Mouse (Mus musculus) cerebellum, adult 18-20 months (tissue): ENCODE data around the gene Anks1b.

Experiments used
- DNase-seq, 2 experiments: peaks; one replicate each; pipeline ENCODE4 v3.0.0; 2021

The Anks1b gene

DNA sequence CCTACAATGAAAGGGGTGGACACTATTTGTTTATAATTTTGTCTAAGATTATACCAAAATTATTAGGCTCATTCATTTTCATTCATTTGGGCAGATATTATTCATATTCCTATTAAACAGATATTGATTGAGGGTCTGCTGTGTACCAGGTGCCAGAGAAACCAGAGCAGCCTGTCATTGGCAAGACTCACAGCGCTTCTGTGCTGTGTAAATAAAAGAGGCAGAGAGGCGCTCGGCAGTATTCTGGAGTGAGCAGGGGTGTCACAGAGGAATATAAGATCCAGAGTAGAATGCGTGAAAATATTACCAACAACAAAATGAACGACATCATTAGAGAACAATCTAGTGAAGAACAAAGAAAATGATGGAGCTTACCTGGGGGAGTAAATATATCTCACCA lies 878.6 kb downstream of the Anks1b start:
- no peak for DNase-seq

DNA sequence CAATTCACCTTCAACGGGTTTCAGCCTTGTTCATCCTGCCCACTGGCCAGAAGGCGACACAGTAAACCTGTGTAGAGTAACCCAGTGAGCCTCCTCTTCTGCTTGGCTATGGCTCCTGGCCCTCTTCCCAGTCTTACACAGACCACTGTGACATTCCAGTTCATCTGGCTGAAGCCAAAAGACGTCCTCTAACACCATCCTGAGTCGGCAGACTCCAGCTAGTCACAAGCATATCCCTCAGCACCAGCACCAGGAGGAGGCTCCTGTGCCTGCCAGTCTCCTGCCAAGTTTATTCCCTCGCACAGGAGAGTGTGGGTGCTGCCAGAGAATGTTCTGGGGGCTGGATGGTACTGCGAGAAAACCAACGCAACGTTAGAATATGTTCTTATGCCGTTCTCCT lies 879.8 kb downstream of the Anks1b start:
- peak; percentile 72 to 77 for DNase-seq

DNA sequence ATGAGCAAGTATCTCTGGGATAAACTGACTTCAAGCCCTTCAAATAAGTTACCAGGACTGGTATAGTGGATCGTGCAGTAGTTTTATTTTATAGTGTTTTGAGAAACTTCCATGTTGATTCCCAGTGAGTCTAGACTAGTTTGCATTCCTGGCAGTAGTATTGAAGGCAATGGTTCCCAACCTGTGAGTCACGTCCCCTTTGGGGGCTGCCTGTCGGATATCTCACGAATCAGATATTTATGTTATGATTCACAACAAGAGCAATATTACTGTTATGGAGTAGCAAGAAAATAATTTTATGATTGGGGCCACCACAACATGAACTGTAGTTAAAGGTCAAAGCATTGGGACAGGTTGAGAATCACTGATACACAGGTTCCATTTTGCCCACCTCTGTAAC lies 884.5 kb downstream of the Anks1b start:
- no peak for DNase-seq

DNA sequence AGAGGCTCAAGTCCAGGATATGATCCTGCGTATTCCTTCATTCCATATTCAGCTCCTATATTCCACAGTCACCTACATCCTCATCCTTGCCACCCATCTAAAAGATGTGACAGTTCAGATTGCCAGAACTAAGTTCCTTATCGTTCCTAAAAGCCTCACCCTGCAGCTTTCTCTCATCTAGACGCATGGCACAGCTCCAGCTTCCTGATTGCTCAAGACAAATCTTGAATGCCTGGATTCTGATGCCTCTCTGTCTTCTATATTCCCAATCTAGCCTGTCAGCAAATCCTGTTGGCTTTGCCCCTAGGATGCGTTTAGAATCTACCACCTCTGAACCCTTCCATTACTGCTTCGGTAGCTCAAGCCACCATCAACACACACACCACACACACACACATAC lies 886.6 kb downstream of the Anks1b start:
- no peak for DNase-seq

DNA sequence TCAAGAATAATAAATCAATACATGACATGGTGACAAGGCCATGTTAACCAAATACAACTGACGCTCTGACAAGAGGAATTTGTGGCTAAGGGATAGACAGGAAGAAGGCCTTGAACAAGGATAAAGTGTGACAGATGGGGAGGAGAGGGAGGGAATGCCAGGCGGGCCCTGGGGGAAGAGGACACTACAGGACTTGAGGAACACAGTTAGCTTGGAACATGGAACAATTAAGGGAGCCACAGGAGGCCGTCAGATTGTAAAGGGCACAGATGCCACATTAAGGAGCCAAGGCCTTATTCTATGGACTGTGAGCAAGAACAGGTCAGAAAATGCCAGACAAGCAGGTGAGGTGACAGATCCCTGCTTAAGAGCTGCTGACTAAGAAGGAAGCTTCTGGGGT lies 893.0 kb downstream of the Anks1b start:
- peak; percentile 83 to 92 for DNase-seq

DNA sequence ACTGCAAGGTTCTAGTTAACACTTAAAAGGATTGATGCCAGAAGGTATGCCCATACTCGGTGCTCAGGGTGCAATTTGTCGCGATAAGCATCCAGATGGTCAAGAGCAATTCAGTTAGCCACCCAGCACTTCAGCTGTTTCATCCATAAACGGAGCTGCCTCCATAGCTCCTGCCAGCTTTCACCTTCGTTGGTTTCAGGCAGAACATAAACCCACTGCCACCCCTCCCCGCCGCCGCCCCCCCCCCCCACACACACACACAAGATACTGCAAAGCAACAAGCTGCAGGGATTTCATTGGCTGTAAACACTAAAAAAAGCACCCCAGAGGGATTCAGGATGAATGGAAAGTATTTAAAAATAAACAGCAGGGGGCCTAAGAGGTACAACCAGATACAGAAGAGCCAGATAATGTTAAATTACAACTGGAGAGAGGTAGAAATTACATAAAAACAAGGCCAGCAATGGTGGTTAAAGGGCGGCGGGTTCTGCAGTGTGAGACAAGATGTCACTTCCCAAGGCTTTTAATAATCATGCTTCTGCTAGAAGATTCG lies 897.2 kb downstream of the Anks1b start:
- DNase-seq = no peak

DNA sequence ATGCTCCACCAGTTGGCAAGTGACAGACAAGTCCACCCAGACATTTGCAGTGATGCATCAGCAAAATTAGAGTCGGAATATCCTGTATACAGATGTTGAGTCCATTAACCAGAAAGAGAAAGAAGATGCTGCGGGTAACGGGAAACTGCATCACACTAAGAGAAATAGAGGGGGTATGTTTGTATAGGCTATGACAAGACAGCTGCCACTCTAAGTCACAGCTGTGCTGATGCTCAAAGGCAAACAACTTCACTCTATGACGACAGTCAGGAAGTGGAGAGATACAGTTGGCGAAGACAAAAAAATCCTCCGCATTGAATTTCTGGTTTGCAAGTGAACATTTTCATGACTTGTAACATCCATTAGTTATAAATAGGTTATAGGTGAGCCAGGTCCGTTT lies 897.7 kb downstream of the Anks1b start:
- DNase-seq = no peak

DNA sequence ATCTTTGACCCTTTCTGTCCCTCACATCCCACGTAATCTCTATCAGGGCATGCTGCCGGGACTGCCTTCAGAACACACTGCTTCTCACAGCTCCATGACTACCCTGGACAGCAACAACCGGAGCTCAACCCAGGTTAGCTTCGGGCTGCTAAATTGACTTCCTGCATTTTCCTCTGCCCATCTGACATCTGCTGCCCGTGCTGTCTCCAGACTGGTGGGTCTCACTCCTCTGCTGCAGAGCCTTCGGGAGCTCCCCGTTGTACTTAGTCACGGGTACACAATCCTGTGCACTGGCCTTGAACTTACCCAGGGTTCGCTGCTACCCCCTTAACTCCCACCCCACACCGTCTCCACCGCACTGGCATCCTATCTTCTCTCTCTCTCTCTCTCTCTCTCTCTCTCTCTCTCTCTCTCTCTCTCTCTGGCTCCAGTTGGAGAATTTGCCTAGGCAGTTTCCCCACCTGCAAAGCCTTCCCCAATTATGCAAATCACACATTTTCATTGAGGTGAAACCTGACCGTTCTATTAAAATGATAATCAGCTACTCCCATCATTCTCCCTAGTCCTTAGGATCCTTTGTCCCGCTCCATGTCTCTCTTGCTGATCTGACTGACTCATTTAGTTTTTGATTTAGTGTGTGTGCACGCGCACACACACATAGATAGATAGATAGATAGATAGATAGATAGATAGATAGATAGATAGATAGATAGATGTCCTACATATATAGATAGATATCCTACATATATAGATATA lies 898.3 kb downstream of the Anks1b start:
- no peak for DNase-seq

DNA sequence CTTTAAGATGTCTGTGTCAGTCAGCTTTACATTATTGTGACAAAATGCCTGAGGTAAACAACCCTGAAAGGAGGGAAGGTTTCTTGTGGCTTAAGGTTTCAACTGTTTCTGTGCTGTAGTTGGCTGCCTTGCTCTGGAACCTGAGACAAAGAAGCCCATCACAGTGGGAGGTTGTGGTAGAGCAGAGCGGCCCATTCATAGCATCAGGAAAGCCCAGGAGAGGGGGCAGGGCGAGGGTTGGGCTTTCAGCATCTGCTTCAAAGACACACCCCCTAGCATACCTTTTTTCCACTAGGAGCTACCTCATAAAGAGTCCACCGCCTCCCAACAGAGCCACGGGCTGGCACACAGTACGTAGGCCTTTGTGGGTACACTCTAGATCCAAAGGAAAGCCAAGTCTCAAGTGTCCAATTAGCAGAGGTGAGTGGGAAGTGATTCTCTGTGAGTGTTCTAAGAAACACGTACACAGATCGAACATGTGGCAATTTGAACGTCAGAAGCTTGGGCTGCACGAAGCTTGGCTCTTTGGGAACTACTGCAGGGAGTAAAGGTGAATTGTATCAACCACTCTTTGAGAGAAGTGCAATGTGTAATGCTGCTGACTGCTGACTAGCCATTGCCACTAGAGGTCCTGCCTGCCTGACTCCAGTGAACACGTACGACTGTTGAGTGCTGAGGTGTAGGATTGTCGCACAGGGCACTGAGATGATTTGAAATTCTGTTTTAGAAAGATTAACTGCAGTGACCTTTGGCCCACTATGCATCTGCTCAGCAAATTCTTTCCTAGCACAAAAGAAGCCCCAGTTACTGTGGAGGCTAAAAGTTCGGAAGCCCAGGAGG lies 906.5 kb downstream of the Anks1b start:
- no peak for DNase-seq

DNA sequence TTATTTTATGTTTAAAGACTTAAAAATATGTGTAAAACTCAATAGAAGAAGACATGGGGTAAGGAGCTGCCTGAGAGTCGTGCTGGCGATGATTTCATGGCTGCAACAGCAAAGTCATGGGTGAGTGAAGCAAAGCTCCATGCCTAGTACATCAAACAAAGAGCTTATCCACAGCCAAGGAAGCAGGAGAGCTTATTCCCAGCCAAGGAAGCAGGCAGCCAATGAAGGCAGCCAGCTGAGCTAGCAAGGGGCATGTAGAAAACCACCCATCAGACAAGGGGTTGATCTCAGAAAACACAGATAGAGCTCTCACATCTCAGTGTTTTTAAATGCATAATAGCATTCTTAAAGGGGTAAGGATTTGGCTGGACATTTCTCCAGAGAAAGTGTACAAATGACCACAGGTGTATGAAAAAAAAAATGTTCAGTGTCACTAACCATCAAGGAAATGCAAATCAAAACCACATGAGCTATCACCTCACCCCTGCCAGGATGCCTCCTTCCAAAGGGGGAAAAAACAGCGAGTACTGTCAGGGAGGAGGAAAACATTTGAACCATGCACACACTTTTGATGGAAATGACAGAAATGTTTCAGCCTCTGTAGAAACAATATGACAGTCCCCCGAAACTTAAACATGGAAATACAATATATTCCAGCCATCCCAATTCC lies 911.8 kb downstream of the Anks1b start:
- DNase-seq = peak; percentile 40 to 48

DNA sequence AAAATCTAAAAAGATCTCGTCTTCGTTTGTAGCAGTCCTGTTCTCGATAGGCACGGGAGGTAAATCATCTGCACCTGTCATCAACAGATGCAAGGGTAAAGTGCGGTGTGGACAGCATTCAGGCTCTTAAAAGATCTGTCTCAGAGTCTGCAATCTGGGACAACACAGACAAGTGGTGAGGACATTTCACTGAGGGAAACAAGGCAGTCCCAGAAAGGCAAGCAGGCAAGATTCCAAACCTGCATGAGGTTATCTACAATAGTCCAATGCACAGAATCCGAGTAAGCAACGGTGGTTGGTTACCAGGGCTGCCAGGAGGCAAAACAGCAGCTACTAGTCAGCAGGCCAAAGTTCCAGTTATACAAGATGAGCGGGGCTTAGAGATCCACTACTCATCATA lies 912.4 kb downstream of the Anks1b start:
- peak; percentile 68 to 73 for DNase-seq

DNA sequence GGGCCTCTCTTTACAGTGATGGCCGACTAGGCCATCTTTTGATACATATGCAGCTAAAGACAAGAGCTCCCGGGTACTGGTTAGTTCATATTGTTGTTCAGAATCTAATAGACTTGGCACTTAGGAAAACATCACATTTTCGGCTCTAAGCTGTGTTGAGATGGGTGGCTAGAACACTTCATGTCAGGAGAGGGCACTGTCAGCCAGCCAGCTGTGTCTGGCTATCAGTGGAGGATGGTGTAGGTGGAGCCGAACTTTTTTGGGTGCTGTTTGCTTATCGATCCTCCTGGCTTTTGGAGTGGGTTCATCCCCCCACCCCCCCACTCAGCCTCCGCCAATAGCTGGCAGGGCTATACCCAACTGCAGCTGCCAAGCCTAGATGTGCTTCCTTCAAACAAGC lies 929.8 kb downstream of the Anks1b start:
- no peak for DNase-seq

DNA sequence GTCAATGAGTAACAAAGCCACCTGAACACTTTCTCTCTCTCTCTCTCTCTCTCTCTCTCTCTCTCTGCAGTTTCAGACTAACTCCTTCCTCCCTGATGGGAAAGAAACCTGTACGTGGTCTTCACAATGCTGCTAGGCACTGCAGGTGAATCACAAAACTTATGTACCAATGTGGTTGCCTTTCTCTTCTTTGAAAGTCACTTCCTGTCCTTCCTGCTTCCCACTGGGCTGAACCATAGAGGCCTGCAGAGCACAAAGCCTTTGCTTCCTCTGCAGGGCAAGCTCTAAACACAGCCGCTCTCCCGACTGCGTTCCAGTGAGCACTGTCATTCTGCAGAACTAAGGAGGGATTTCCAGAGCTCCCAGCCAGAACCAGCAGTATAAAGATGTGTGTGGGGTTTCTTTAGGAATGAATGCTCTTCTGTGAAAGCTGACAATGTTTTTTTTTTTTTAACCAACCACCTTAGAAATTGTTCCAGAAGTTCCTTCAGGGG lies 931.3 kb downstream of the Anks1b start:
- DNase-seq = no peak

DNA sequence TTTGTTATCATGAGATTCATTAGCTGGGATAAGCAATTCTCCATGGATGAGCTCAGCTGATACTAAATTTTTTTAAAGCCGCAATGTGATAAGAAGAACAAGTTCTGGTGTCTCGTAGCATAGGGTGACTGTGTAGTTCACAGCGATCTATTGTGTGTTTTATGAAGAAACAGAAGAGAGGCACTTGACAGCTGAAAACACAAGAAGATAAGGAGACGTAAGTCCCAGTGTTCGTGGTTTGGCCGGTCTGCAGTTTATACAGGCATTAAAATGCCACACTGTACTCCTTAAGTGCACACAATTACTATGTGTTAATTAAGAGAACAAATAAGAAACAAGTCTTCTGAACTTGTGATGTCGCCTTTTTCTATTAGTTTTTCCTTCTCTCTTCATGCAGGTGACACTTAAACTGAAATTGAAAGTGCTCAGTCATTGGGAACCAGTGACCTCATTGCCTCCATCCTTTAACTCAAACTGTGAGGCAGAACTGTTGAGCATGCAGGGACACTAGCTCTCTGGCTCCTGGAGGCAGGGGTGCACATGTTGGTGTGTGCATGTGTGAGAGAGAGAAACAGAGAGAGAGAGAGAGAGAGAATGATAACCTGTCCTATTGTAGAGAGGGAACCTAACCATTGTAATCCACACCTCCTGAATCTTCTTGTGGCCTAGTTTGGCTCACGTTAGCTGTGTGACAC lies 935.5 kb downstream of the Anks1b start:
- DNase-seq = no peak

DNA sequence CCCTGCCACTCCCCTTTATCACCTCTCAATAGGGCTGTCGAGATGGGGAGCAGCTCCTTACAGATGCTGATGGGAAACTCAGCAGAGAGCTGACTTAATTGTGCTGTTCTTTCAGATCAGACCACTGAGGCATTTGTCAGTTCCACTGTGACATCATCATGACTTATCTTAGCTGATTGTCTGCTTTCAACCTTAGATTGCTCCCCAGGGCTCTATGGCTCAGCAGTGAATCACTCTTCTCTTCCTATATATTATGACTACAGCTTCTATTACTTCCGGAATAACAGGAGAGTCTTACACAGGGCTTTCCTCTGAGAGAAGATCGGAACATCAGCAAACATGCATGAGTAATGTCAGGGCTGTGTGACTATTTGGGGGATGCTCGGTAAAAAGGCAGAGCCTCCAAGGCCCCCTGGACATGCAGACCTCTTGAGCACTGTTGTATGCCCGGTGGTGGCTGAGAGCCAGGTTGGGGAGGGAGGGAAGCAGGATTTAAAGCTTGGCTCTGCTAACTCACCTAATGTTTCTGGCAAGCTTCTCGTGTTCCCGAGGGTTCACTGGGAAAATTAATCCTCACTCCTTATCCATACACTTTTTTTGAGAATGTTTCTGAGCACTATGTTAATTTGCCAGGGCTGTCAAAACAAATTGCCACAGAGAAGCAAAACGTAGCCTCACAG lies 936.7 kb downstream of the Anks1b start:
- DNase-seq = peak; percentile 55 to 59

DNA sequence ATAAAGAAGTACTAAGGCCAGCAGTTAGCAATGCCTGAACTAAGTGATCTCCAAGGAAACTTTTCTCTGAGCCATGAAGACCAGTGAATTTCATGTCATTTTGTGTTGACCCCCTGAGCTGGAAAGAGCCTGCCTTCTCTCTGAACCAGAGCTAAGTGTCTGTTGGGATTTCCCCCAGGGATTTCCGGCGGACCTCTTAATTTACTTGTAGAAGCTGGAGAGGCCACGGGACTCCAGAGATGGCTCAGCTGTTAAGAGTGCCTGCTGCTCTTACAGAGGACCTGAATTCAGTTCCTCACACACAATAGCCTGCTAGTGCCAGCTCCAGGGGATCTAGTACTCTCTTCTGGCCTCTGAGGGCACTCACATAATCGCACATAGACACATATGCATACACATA lies 938.1 kb downstream of the Anks1b start:
- no peak for DNase-seq

DNA sequence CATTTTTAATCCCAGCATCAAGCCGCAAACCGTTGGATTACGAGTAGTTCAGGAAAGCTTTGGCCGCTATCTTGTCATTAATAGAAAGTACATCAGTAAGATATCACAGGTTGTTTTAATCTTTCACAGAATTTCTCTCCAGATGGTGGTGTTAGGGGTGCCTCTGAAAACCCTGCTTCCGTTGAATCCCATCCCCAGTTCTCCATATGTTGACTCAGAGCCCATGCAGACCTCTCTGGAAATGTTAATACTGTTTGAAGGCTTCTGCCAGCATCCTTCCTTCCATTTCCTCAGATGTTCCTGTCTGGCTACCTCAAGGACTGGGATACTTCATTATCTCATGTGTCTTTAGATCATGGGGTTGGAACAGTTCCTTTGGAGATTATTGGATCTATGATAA lies 940.0 kb downstream of the Anks1b start:
- DNase-seq = no peak

DNA sequence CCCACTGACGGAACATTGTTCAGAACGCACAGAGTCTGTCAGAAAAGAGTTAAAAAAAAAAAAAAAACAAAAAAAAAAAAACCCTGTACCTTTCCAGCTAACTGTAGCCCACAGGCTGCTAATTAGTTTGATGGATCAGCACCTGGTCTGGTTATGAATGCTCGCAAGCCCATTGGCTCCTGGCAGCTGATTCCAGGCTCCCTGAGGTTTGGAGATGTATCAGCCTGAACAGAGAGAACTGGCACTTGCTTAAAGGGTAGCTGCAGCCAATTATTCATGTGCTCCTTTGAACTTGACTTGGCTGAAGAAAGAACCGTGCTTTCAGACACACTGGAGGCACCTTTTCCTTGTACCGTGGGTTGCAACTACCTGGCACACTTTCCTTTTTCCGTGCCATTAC lies 941.1 kb downstream of the Anks1b start:
- peak; percentile 79 to 91 for DNase-seq

DNA sequence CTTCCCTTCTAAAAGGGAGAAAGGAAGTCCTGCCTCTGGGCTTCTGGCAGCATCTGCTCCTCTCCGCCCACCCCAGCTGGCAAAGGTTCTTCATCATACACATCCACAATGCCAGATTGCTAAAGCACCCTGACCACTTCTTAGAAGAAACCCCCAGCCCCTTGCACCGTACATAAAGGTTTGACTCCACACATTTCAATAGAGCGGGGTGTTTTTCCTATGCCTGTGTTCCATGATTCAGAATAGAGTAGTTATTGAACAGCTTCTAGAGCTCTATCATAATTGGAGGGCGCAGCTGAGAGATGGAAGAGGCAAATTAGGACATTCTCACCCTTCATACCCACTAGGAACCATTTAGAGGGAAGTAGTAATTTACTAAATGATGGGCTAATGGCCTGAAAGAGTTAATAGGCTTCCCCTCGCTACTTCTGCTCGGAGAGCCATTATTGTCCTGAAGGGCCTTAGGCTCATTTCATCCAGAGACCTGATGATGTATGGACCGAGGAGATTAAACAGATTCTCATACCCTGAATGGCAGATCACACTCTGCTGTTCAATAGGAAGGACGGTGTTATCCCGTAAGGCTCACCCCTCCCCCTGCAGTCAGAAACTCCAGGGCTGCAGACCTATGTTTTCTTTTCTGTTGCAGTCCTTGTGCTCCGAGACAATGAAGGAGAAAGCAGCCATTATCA lies 945.1 kb downstream of the Anks1b start:
- DNase-seq = no peak

DNA sequence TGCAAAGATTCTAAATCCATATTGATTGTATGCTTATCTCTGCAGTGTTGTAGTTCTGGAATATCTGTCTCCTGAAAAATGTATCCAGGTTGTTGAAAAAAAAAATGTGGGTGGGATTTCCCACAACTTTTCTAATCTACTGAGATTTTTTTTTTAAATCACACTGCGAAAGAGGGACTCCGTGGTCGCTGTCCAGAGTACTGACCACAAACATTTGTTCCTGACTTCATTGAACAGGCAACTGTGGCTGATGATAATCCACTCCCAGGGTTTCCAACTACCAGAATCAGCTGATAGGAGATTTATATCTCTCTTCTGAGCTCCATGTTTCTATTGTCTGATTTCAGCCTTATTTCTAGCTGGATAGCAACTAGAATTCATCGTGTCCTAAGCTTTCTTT lies 950.1 kb downstream of the Anks1b start:
- DNase-seq = no peak

DNA sequence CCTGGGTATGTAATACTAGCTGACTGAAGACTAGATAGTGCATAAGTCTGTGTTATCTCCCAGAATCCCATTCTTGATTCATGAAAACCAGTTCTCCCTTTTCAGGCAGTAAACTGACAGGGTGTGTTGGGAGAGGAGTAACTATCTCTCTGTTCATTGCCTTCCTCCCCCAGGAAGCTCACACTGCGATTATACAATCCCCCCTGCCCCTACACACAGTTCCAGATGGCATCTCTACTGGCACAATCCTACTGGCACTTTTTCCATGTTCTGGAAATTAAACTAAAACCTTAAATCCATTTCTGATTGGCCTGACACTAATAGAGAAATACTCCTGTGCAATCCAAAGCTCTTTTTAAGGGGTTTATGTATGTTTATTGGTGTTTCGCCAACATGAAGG lies 951.4 kb downstream of the Anks1b start:
- no peak for DNase-seq
